Mouse (Mus musculus) hindbrain, embryonic 15.5 days (tissue): ENCODE results near the gene Midn. TPM values are rescaled to one million over a fixed set of nuclear protein-coding genes. Genes with fewer than 3 reads are reported as not detected.

Experiments used
- ATAC-seq: fragments of 200-750 bp; cut with Nextera tagmentation; 2 replicates; pipeline ENCODE4 v1.8.0; 2017; ENCODE audit warnings: low read depth, moderate number of reproducible peaks, moderate TSS enrichment; ENCODE audit not compliant: low FRiP score
- H3K27ac ChIP-seq: fragments of 300-500 bp; sonication (generic); replicated peaks from 2 replicates; pipeline ENCODE4 v1.5.1; 2015; ENCODE audit warnings: mild to moderate bottlenecking, inconsistent platforms
- H3K27me3 ChIP-seq: fragments of 300-500 bp; sonication (generic); 2 replicates; pipeline ENCODE4 v1.6.1; 2015; ENCODE audit warnings: control low read depth, inconsistent platforms
- H3K36me3 ChIP-seq: fragments of 300-500 bp; sonication (generic); 2 replicates; pipeline ENCODE4 v1.6.1; 2015; ENCODE audit warnings: control low read depth, inconsistent platforms
- H3K4me1 ChIP-seq: fragments of 300-500 bp; sonication (generic); replicated peaks from 2 replicates; pipeline ENCODE4 v1.6.1; 2015; ENCODE audit warnings: control low read depth, inconsistent platforms
- H3K4me2 ChIP-seq: fragments of 300-500 bp; sonication (generic); 2 replicates; pipeline ENCODE4 v1.6.1; 2015; ENCODE audit warnings: moderate library complexity, mild to moderate bottlenecking, inconsistent platforms
- H3K4me3 ChIP-seq: fragments of 300-500 bp; sonication (generic); 2 replicates; pipeline ENCODE4 v1.5.1; 2015; ENCODE audit warnings: mild to moderate bottlenecking, inconsistent platforms
- H3K9ac ChIP-seq: fragments of 300-500 bp; sonication (generic); 2 replicates; pipeline ENCODE4 v1.6.1; 2015; ENCODE audit warnings: inconsistent platforms
- H3K9me3 ChIP-seq: fragments of 300-500 bp; sonication (generic); 2 replicates; pipeline ENCODE4 v1.6.1; 2016; ENCODE audit warnings: control low read depth, inconsistent platforms
- WGBS: fragments of 180-500 bp; shearing (Covaris S2); methylation state at CpG from one replicate; pipeline ENCODE4 v1.1.7; 2015; 5-methylcytosine and 5-hydroxymethylcytosine counted together
- polyA plus RNA-seq: library from polyadenylated mRNA; unstranded; fragments of >200 nt; fragmentation: Nextera tagmentation; extraction: Ambion mirVana; gene quantifications from 2 replicates; pipeline ENCODE4 v1.2.1, GENCODE M21; 2015

Midn gene
- polyA plus RNA-seq = 22.6 and 26.0 TPM in 2 replicates

- peaks cover 48% of the 10 kb centered on the region for H3K4me1 ChIP-seq
- no peaks in the 10 kb centered on the region for H3K27me3 ChIP-seq
- H3K36me3 ChIP-seq = peaks cover 16% of the 10 kb centered on the region
- WGBS = 1% methylated on average over 39 of the region's 42 CpGs
- H3K27ac ChIP-seq = peak within 1 kb of the TSS; percentile 100
- H3K9me3 ChIP-seq = no peaks in the 10 kb centered on the region
- H3K4me3 ChIP-seq = peak within 1 kb of the TSS; percentile 87
- H3K4me2 ChIP-seq = peak within 1 kb of the TSS; percentile 96
- H3K9ac ChIP-seq = peak within 1 kb of the TSS; percentile 97
- ATAC-seq = peak; percentile 36
Observed at GRCm38 (mm10) chr10:80147719-80148601, at the start of gene Midn. TSS of gene Midn (plus strand) at chr10:80148272.

- no peak overlapping the region for H3K4me2 ChIP-seq
- ATAC-seq = no peak
- 89% methylated on average over 5 of the region's 5 CpGs for WGBS
- H3K27me3 ChIP-seq = no peaks in the 10 kb centered on the region
- peaks cover 27% of the 10 kb centered on the region for H3K4me1 ChIP-seq
- H3K9me3 ChIP-seq = no peaks in the 10 kb centered on the region
- H3K27ac ChIP-seq = no peak overlapping the region
- no peak overlapping the region for H3K9ac ChIP-seq
- H3K4me3 ChIP-seq = no peak overlapping the region
- no peaks in the 10 kb centered on the region for H3K36me3 ChIP-seq
Observed at GRCm38 (mm10) chr10:80098630-80099029, 49.4 kb upstream of the Midn start.

GRCm38 (mm10) chr10:80100982-80101381 is 47.1 kb upstream of the Midn start:
- Histone ChIP-seq H3K4me3 (no peak overlapping the region), H3K9ac (no peak overlapping the region), H3K36me3 (no peaks in the 10 kb centered on the region), H3K4me2 (peak overlapping the region; percentile 84; the same call in 1 of the 2 replicates), H3K4me1 (peaks cover 27% of the 10 kb centered on the region), H3K9me3 (no peaks in the 10 kb centered on the region), H3K27me3 (peaks cover 2% of the 10 kb centered on the region; the same call in 1 of the 2 replicates), H3K27ac (no peak overlapping the region)
- ATAC-seq = no peak
- 71% methylated on average over 11 of the region's 11 CpGs for WGBS

GRCm38 (mm10) chr10:80102216-80102915 is 45.7 kb upstream of the Midn start:
- Histone ChIP-seq H3K9me3 (no peaks in the 10 kb centered on the region), H3K27ac (peak overlapping the region; percentile 56), H3K9ac (peak overlapping the region; percentile 81), H3K27me3 (peaks cover 2% of the 10 kb centered on the region; the same call in 1 of the 2 replicates), H3K4me2 (peak overlapping the region; percentile 84), H3K4me1 (peaks cover 24% of the 10 kb centered on the region), H3K4me3 (peak overlapping the region; percentile 91), H3K36me3 (no peaks in the 10 kb centered on the region)
- WGBS = under 1% methylated on average over 59 of the region's 59 CpGs
- peak; percentile 89 for ATAC-seq

GRCm38 (mm10) chr10:80103032-80103431 is 45.0 kb upstream of the Midn start:
- ATAC-seq = no peak
- H3K4me3 ChIP-seq = peak overlapping the region; percentile 91; the same call in 1 of the 2 replicates
- 80% methylated on average over 2 of the region's 2 CpGs for WGBS

GRCm38 (mm10) chr10:80104181-80104580 is 43.9 kb upstream of the Midn start:
- H3K9me3 ChIP-seq = no peaks in the 10 kb centered on the region
- no peak overlapping the region for H3K4me3 ChIP-seq
- H3K9ac ChIP-seq = no peak overlapping the region
- no peak overlapping the region for H3K4me2 ChIP-seq
- no peaks in the 10 kb centered on the region for H3K36me3 ChIP-seq
- H3K27me3 ChIP-seq = peaks cover 2% of the 10 kb centered on the region; the same call in 1 of the 2 replicates
- H3K27ac ChIP-seq = no peak overlapping the region
- WGBS = 91% methylated on average over 3 of the region's 3 CpGs
- ATAC-seq = no peak
- H3K4me1 ChIP-seq = peaks cover 21% of the 10 kb centered on the region

More at GRCm38 (mm10) chr10:80103032-80103431, 45.0 kb upstream of the Midn start:
- Histone ChIP-seq H3K9ac (0 out of 2 replicates have a peak overlapping the region, but pooled peaks have one; percentile 81), H3K4me2 (peak overlapping the region; percentile 84), H3K27ac (peak overlapping the region; percentile 56), H3K4me1 (peaks cover 21% of the 10 kb centered on the region), H3K9me3 (no peaks in the 10 kb centered on the region), H3K27me3 (peaks cover 2% of the 10 kb centered on the region; the same call in 1 of the 2 replicates), H3K36me3 (no peaks in the 10 kb centered on the region)

GRCm38 (mm10) chr10:80105460-80105859 is 42.6 kb upstream of the Midn start, which contains the start of gene Sbno2:
TSS of gene Sbno2 (minus strand) at chr10:80105571.
- Histone ChIP-seq H3K9me3 (no peaks in the 10 kb centered on the region), H3K36me3 (no peaks in the 10 kb centered on the region), H3K4me3 (no peak within 1 kb of the TSS), H3K4me1 (peaks cover 16% of the 10 kb centered on the region), H3K27ac (no peak within 1 kb of the TSS), H3K9ac (no peak within 1 kb of the TSS), H3K27me3 (peaks cover 2% of the 10 kb centered on the region; the same call in 1 of the 2 replicates), H3K4me2 (no peak within 1 kb of the TSS)
- WGBS = 75% methylated on average over 5 of the region's 5 CpGs
- ATAC-seq = no peak

GRCm38 (mm10) chr10:80105926-80106325 is 42.1 kb upstream of the Midn start:
- 74% methylated on average over 5 of the region's 5 CpGs for WGBS
- Histone ChIP-seq H3K4me1 (peaks cover 11% of the 10 kb centered on the region), H3K27ac (no peak overlapping the region), H3K36me3 (no peaks in the 10 kb centered on the region), H3K27me3 (peaks cover 2% of the 10 kb centered on the region; the same call in 1 of the 2 replicates), H3K4me2 (no peak overlapping the region), H3K4me3 (no peak overlapping the region), H3K9ac (no peak overlapping the region), H3K9me3 (no peaks in the 10 kb centered on the region)
- no peak for ATAC-seq

GRCm38 (mm10) chr10:80107678-80108077 is 40.4 kb upstream of the Midn start:
- no peak overlapping the region for H3K9ac ChIP-seq
- WGBS = 65% methylated on average over 6 of the region's 6 CpGs
- no peak overlapping the region for H3K4me2 ChIP-seq
- no peaks in the 10 kb centered on the region for H3K36me3 ChIP-seq
- no peak overlapping the region for H3K27ac ChIP-seq
- no peaks in the 10 kb centered on the region for H3K9me3 ChIP-seq
- no peak overlapping the region for H3K4me3 ChIP-seq
- no peaks in the 10 kb centered on the region for H3K4me1 ChIP-seq
- ATAC-seq = no peak
- H3K27me3 ChIP-seq = peaks cover 2% of the 10 kb centered on the region; the same call in 1 of the 2 replicates

GRCm38 (mm10) chr10:80114341-80115284 is 33.5 kb upstream of the Midn start:
- Histone ChIP-seq H3K9me3 (no peaks in the 10 kb centered on the region), H3K4me2 (peak overlapping the region; percentile 56), H3K4me3 (peak overlapping the region; percentile 91), H3K9ac (peak overlapping the region; percentile 17; the same call in 1 of the 2 replicates), H3K27me3 (no peaks in the 10 kb centered on the region), H3K27ac (peak overlapping the region; percentile 72), H3K4me1 (peaks cover 42% of the 10 kb centered on the region), H3K36me3 (no peaks in the 10 kb centered on the region)
- WGBS = 3% methylated on average over 27 of the region's 27 CpGs
- ATAC-seq = no peak
